Mouse (Mus musculus) heart, postnatal 0 days (tissue): ENCODE data around the gene Hspb6. TPM values are rescaled to one million over a fixed set of nuclear protein-coding genes. Genes with fewer than 3 reads are reported as not detected.
A peak's percentile ranks its signal among the peaks of the same experiment; 100 is the strongest.

Experiments used
- ATAC-seq: fragments of 200-750 bp; cut with Nextera tagmentation; 2 replicates; pipeline ENCODE4 v1.8.0; 2017; ENCODE audit warnings: low read depth, moderate number of reproducible peaks, moderate library complexity; ENCODE audit not compliant: insufficient read depth
- DNase-seq: peaks from one replicate; pipeline ENCODE4 v3.0.0-alpha.2; 2016; ENCODE audit warnings: low spot score
- H3K27ac ChIP-seq: fragments of 300-500 bp; sonication (generic); 2 replicates; pipeline ENCODE4 v1.5.1; 2014; ENCODE audit warnings: low read depth, mild to moderate bottlenecking
- H3K27me3 ChIP-seq: fragments of 300-500 bp; sonication (generic); 2 replicates; pipeline ENCODE4 v1.6.1; 2014; ENCODE audit warnings: low read length, mixed read lengths; ENCODE audit not compliant: control insufficient read depth, insufficient read depth
- H3K36me3 ChIP-seq: fragments of 300-500 bp; sonication (generic); replicated peaks from 2 replicates; pipeline ENCODE4 v1.6.1; 2014; ENCODE audit warnings: low read length, mixed read lengths; ENCODE audit not compliant: control insufficient read depth, insufficient read depth
- H3K4me1 ChIP-seq: fragments of 300-500 bp; sonication (generic); 2 replicates; pipeline ENCODE4 v1.6.1; 2014; ENCODE audit warnings: antibody characterized with exemption; ENCODE audit not compliant: control insufficient read depth, insufficient read depth
- H3K4me2 ChIP-seq: fragments of 300-500 bp; sonication (generic); 2 replicates; pipeline ENCODE4 v1.6.1; 2014; ENCODE audit warnings: low read depth, mild to moderate bottlenecking, low read length, moderate library complexity
- H3K4me3 ChIP-seq: fragments of 300-500 bp; sonication (generic); 2 replicates; pipeline ENCODE4 v1.5.1; 2014; ENCODE audit warnings: low read depth, low read length
- H3K9ac ChIP-seq: fragments of 300-500 bp; sonication (generic); replicated peaks from 2 replicates; pipeline ENCODE4 v1.6.1; 2014; ENCODE audit warnings: low read depth, low read length, mixed read lengths
- H3K9me3 ChIP-seq: fragments of 300-500 bp; sonication (generic); replicated peaks from 2 replicates; pipeline ENCODE4 v1.6.1; 2016; ENCODE audit warnings: low read length; ENCODE audit not compliant: control insufficient read depth
- CTCF ChIP-seq: IDR thresholded peaks from 2 replicates; pipeline ENCODE4 v1.5.1; 2016; ENCODE audit warnings: antibody characterized with exemption, control low read depth, low read depth
- EP300 ChIP-seq: IDR thresholded peaks from 2 replicates; pipeline ENCODE4 v1.6.1; 2016; ENCODE audit warnings: antibody characterized with exemption, low read depth
- WGBS: fragments of 180-500 bp; shearing (Covaris S2); extraction: QIAGEN DNeasy Blood & Tissue Kit; methylation state at CpG from one replicate; pipeline ENCODE4 v1.1.7; 2014; 5-methylcytosine and 5-hydroxymethylcytosine counted together
- polyA plus RNA-seq: library from polyadenylated mRNA; unstranded; fragments of >200 nt; fragmentation: Nextera tagmentation; extraction: Ambion mirVana; gene quantifications from 2 replicates; pipeline ENCODE4 v1.2.1, GENCODE M21; 2015
- total RNA-seq: library from RNA; depleted of rRNA; stranded (reverse); fragments of >200 nt; gene quantifications from 2 replicates; pipeline ENCODE4 v1.2.3, GENCODE M21; 2014; ENCODE audit warnings: low replicate concordance

Hspb6 gene
- total and polyA plus RNA-seq, 2 experiments from 2014 or later: 72.0 to 339 TPM

DNA sequence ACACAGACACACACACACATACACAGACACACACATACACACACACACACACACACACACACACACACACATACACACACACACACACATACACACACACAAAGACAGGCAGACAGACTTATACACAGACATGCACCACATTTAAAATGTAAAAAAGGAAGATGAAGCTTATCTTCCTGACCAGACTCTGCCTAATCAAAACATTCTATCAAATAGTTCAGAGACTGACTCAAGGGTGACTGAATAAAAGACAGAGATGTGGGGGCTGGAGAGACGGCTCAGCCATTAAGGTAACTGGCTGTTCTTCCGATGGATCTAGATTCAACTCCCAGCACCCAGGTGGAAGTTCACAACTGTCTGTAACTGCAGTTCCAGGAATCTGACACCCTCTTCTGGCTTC lies 7.7 kb upstream of the Hspb6 start:
- no peak overlapping the region for H3K4me3 ChIP-seq
- no peaks in the 10 kb centered on the region for H3K9me3 ChIP-seq
- 88% methylated on average over 2 of the region's 2 CpGs for WGBS
- no peaks in the 10 kb centered on the region for H3K4me1 ChIP-seq
- H3K27ac ChIP-seq: no peak overlapping the region
- TF ChIP-seq EP300: no peak
- no peak for TF ChIP-seq CTCF
- no peak for ATAC-seq
- no peak for DNase-seq
- no peak overlapping the region for H3K4me2 ChIP-seq
- no peaks in the 10 kb centered on the region for H3K27me3 ChIP-seq
- H3K36me3 ChIP-seq: peaks cover 28% of the 10 kb centered on the region
- H3K9ac ChIP-seq: no peak overlapping the region

DNA sequence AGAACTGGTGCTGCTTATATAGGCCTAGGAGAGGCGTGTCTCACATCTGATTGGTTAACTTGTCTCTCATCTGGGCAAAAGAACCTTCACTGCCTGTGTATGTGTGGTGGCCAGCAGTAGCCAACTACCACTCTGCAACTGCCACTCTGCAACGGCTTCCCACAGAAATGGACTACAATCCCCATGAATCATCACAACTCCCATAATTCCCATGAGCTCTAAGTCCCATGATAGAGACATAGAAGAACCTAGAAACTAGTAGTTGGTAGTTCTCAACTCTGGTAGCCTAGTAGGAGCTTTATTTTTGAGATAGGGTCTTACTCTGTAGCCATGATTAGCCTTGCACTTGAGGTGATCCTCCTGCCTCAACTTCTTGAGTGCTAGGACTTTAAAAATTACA lies 2.1 kb upstream of the Hspb6 start:
- Histone ChIP-seq H3K36me3 (peaks cover 23% of the 10 kb centered on the region), H3K4me1 (0 out of 2 replicates have a peak, but pooled peaks cover 5% of the 10 kb centered on the region), H3K9ac (no peak overlapping the region), H3K27me3 (no peaks in the 10 kb centered on the region), H3K4me2 (no peak overlapping the region), H3K9me3 (no peaks in the 10 kb centered on the region), H3K27ac (no peak overlapping the region), H3K4me3 (no peak overlapping the region)
- TF ChIP-seq CTCF (no peak), EP300 (no peak)
- no peak for ATAC-seq
- 88% methylated on average over 1 of the region's 2 CpGs for WGBS
- no peak for DNase-seq

DNA sequence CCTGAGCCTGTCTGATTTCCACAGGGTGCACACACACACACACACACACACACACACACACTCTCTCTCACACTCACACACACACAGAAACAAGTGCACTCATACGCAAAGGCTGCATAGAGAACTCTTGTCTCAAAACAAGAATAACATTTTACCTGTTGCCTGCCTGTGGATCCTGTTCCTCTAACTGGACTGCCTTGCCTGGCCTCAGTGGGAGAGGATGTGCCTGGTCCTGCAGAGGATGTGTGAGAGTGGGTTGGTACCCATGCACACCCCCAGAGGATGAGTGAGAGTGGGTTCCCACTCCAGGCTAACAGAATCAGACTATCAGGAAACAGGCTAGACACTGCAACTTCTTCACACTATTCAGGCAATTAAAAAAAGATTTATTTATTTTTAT lies 1.4 kb upstream of the Hspb6 start:
- Histone ChIP-seq H3K4me3 (no peak overlapping the region), H3K4me2 (no peak overlapping the region), H3K4me1 (0 out of 2 replicates have a peak, but pooled peaks cover 5% of the 10 kb centered on the region), H3K36me3 (peaks cover 30% of the 10 kb centered on the region), H3K9me3 (no peaks in the 10 kb centered on the region), H3K27ac (no peak overlapping the region), H3K9ac (no peak overlapping the region), H3K27me3 (no peaks in the 10 kb centered on the region)
- ATAC-seq (no peak), DNase-seq (no peak)
- WGBS: 93% methylated on average over 1 of the region's 1 CpGs
- TF ChIP-seq CTCF: no peak

DNA sequence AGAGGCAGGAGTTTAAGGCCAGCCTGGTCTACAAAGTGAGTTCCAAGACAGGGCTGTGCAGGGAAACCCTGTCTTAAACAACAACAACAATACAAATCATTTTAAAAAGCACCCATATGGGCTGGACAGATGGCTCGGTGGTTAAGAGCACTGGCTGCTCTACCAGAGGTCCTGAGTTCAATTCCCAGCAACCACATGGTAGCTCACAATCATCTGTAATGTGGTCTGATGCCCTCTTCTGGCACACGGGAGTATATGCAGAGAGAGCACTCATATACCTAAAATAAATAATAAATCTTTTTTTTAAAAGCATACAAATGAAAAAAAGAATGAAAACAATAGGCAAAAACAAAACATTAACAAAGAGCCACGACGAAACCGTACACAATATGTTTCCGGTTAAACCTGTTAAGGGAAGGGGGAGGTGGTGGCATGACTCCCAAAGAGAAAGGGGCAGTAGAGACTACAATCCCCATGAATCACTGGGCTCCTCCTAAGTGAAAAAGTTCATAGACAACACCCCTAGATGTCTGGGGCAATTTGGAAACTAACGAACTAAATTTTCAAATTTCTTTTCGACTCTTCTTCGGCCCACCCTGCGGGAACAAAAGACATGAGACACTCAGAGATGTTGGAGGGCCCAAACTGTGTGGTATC lies 405 bp upstream of the Hspb6 start:
- peak overlapping the region; percentile 79 for H3K4me2 ChIP-seq
- ATAC-seq (peak; percentile 53), DNase-seq (peak; percentile 82)
- peak overlapping the region; percentile 80 for H3K4me3 ChIP-seq
- 0 out of 2 replicates have a peak, but pooled peaks cover 5% of the 10 kb centered on the region for H3K4me1 ChIP-seq
- peak overlapping the region; percentile 97 for H3K27ac ChIP-seq
- H3K9me3 ChIP-seq: no peaks in the 10 kb centered on the region
- under 1% methylated on average over 10 of the region's 10 CpGs for whole genome bisulfite sequencing
- no peak for TF ChIP-seq EP300
- peak; percentile 49 for TF ChIP-seq CTCF
- H3K27me3 ChIP-seq: no peaks in the 10 kb centered on the region
- peak overlapping the region; percentile 55 for H3K9ac ChIP-seq
- H3K36me3 ChIP-seq: peaks cover 32% of the 10 kb centered on the region

DNA sequence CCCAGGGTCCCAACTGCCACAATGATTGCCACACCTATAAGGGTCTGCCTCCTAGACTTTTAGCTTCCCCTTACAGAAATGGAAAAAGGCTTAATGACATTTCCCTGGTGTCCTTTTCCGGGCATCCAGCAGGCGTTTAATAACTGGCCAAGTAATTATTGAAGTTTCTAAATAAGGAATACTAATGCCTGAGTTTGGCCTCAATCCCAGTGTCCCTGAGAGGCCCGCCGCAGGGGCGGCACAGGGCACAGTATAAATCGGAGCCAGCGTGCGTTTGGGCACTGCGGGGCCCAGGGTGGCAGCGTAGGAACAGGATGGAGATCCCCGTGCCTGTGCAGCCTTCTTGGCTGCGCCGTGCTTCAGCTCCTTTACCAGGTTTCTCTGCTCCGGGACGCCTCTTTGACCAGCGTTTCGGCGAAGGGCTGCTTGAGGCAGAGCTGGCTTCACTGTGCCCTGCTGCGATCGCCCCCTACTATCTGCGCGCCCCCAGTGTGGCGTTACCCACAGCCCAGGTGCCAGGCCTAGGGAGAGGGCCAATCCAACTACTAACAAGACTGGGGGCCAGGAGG lies 1.1 kb downstream of the Hspb6 start:
- 1% methylated on average over 23 of the region's 23 CpGs for WGBS
- Histone ChIP-seq H3K4me1 (peaks cover 7% of the 10 kb centered on the region), H3K4me2 (peak overlapping the region; percentile 79), H3K9me3 (no peaks in the 10 kb centered on the region), H3K4me3 (peak overlapping the region; percentile 80), H3K27ac (peak overlapping the region; percentile 97), H3K9ac (peak overlapping the region; percentile 79), H3K27me3 (no peaks in the 10 kb centered on the region), H3K36me3 (peaks cover 34% of the 10 kb centered on the region)
- ATAC-seq (peak; percentile 64), DNase-seq (peak; percentile 76)
- no peak for TF ChIP-seq CTCF
- TF ChIP-seq EP300: no peak
